Mouse (Mus musculus) CD4-positive, CD25-positive, alpha-beta regulatory T cell (primary cell): ENCODE results near the gene Gpt2. TPM values are rescaled to one million over a fixed set of nuclear protein-coding genes. Genes with fewer than 3 reads are reported as not detected.

Source experiments
- polyA plus RNA-seq: library from polyadenylated mRNA; unstranded; fragments of 100-300 nt; shearing (Covaris generic); gene quantifications from one replicate; pipeline ENCODE4 v1.2.1, GENCODE M21; 2017

Gpt2 gene
- 0.87 TPM for polyA plus RNA-seq

GRCm38 (mm10) chr8:85492125-85492875 lies at the start of gene Gpt2:
Gpt2 (plus strand) TSS chr8:85492576.

GRCm38 (mm10) chr8:85555181-85556145 lies 63.1 kb downstream of the Gpt2 start, which contains the start of gene Dnaja2:
Dnaja2 (minus strand) TSS chr8:85555344.

Other genes with a start within 250 kb of the Gpt2 start
- 24.0 TPM for gene Orc6, start 192.9 kb upstream of the Gpt2 start, polyA plus RNA-seq
- 101 TPM for gene Vps35, start 192.8 kb upstream of the Gpt2 start, polyA plus RNA-seq
- gene Mylk3, start 106.2 kb upstream of the Gpt2 start, polyA plus RNA-seq = not detected
- 45.6 TPM for gene 4921524J17Rik, start 59.7 kb upstream of the Gpt2 start, polyA plus RNA-seq
- gene Dnaja2, start 62.8 kb downstream of the Gpt2 start, polyA plus RNA-seq = 228 TPM
- gene Neto2, start 208.3 kb downstream of the Gpt2 start, polyA plus RNA-seq = 1.5 TPM